Mouse (Mus musculus) limb, embryonic 15.5 days (tissue): Measurements from ENCODE around the gene Clstn2. TPM values are rescaled to one million over a fixed set of nuclear protein-coding genes. Genes with fewer than 3 reads are reported as not detected.
A peak's percentile ranks its signal among the peaks of the same experiment; 100 is the strongest.

Experiments
- ATAC-seq: fragments of 200-750 bp; cut with Nextera tagmentation; 2 replicates; pipeline ENCODE4 v1.8.0; 2017; ENCODE audit warnings: low read depth, moderate TSS enrichment; ENCODE audit not compliant: insufficient number of reproducible peaks, low FRiP score, low TSS enrichment
- H3K27ac ChIP-seq: fragments of 300-500 bp; sonication (generic); 2 replicates; pipeline ENCODE4 v1.5.1; 2015; ENCODE audit warnings: moderate library complexity, mild to moderate bottlenecking, inconsistent platforms
- H3K27me3 ChIP-seq: fragments of 300-500 bp; sonication (generic); 2 replicates; pipeline ENCODE4 v1.6.1; 2015; ENCODE audit warnings: inconsistent platforms
- H3K36me3 ChIP-seq: fragments of 300-500 bp; sonication (generic); 2 replicates; pipeline ENCODE4 v1.6.1; 2015; ENCODE audit warnings: inconsistent platforms
- H3K4me1 ChIP-seq: fragments of 300-500 bp; sonication (generic); 2 replicates; pipeline ENCODE4 v1.6.1; 2015; ENCODE audit warnings: inconsistent platforms
- H3K4me2 ChIP-seq: fragments of 300-500 bp; sonication (generic); 2 replicates; pipeline ENCODE4 v1.6.1; 2015; ENCODE audit warnings: mild to moderate bottlenecking, inconsistent platforms
- H3K4me3 ChIP-seq: fragments of 300-500 bp; sonication (generic); 2 replicates; pipeline ENCODE4 v1.5.1; 2015; ENCODE audit warnings: mild to moderate bottlenecking, inconsistent platforms
- H3K9ac ChIP-seq: fragments of 300-500 bp; sonication (generic); 2 replicates; pipeline ENCODE4 v1.6.1; 2015; ENCODE audit warnings: inconsistent platforms
- H3K9me3 ChIP-seq: fragments of 300-500 bp; sonication (generic); 2 replicates; pipeline ENCODE4 v1.6.1; 2016; ENCODE audit warnings: inconsistent platforms
- WGBS: fragments of 180-500 bp; shearing (Covaris S2); methylation state at CpG from one replicate; pipeline ENCODE4 v1.1.7; 2015; 5-methylcytosine and 5-hydroxymethylcytosine counted together
- polyA plus RNA-seq: library from polyadenylated mRNA; unstranded; fragments of >200 nt; fragmentation: Nextera tagmentation; extraction: Ambion mirVana; gene quantifications from 2 replicates; pipeline ENCODE4 v1.2.1, GENCODE M21; 2015

Gene Clstn2
- polyA plus RNA-seq, 1 experiment from 2014 or later: 1.9 TPM

DNA sequence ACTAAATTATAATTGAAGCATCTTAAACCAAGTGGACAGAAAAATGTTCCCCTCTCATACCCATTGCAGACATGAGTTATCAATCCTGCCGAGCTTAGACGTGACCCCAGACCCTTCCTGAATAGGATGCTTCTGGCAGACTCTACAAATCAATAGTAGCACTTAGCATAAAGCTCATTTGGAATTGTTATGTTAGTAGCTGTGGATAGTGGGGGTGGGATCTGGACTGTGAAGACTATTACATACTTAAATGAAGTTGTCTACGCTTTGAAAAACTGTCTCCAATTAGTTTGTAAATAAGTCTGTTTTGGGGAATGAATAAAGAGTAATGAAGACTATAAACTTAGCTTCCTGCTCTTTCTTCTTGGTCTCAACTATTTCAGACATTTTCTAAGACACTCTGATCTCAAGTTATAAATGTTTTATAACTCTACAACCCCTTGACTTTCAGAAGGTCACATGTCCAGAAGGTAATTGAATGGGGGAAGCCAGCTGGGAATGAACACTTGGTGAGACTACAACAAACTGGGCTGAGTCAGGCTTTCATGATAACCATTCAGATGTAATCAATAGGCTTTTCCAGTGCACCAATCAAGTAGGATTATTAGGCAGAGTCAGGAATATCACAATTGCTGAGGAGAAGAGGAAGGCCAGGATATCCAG, 216.7 kb downstream of the Clstn2 start:
- Histone ChIP-seq H3K36me3 (no peaks in the 10 kb centered on the region), H3K4me3 (no peak overlapping the region), H3K9ac (no peak overlapping the region), H3K4me1 (0 out of 2 replicates have a peak, but pooled peaks cover 6% of the 10 kb centered on the region), H3K4me2 (no peak overlapping the region), H3K9me3 (no peaks in the 10 kb centered on the region), H3K27me3 (no peaks in the 10 kb centered on the region), H3K27ac (no peak overlapping the region)
- ATAC-seq: no peak
- 51% methylated on average over 3 of the region's 3 CpGs for WGBS

DNA sequence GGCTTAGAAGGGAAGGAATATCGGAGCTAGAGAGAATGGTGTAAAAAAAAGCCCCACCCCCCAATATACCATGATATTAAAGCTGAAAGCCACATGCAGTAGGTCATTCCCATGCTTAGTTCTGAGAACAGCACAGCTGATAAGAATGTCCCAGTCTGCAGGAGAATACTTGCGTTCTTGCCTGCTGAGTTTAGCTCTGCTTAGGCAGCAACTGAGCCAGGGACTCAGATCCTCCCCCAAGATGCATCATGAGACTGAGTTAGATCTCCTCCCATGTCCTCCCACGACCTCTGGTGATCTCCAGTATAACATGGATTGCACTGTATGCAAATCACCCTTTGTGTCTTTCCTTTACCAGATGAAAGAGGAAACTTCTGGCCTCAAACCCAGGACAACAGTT, 219.8 kb downstream of the Clstn2 start:
- no peak overlapping the region for H3K4me2 ChIP-seq
- no peak overlapping the region for H3K27ac ChIP-seq
- H3K4me3 ChIP-seq: no peak overlapping the region
- H3K27me3 ChIP-seq: no peaks in the 10 kb centered on the region
- no peaks in the 10 kb centered on the region for H3K9me3 ChIP-seq
- 0 out of 2 replicates have a peak, but pooled peaks cover 6% of the 10 kb centered on the region for H3K4me1 ChIP-seq
- ATAC-seq: no peak
- 52% methylated on average over 3 of the region's 3 CpGs for WGBS
- H3K36me3 ChIP-seq: no peaks in the 10 kb centered on the region
- no peak overlapping the region for H3K9ac ChIP-seq

DNA sequence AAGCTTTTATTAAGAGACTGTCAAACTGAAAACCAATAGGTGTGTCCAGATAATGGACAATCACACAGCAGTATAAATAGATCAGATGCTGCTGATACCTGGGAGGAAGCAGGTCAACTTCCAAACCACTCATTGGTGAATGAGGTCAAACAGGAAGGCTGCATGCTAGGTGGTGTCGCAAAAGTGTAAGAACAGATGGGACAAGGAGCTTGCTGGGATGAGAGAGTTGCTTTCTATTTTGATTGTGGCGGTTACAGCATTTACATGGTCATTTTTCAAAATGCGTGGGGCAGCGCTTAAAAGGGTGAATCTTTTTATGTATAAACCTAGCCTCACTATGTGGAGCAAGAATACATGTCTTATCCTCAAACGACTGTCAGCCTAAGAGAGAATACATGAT, 225.9 kb downstream of the Clstn2 start:
- H3K4me2 ChIP-seq: no peak overlapping the region
- no peak for ATAC-seq
- no peaks in the 10 kb centered on the region for H3K4me1 ChIP-seq
- no peaks in the 10 kb centered on the region for H3K27me3 ChIP-seq
- no peaks in the 10 kb centered on the region for H3K9me3 ChIP-seq
- H3K27ac ChIP-seq: no peak overlapping the region
- H3K36me3 ChIP-seq: no peaks in the 10 kb centered on the region
- H3K9ac ChIP-seq: no peak overlapping the region
- WGBS: 89% methylated on average over 5 of the region's 5 CpGs
- H3K4me3 ChIP-seq: no peak overlapping the region

DNA sequence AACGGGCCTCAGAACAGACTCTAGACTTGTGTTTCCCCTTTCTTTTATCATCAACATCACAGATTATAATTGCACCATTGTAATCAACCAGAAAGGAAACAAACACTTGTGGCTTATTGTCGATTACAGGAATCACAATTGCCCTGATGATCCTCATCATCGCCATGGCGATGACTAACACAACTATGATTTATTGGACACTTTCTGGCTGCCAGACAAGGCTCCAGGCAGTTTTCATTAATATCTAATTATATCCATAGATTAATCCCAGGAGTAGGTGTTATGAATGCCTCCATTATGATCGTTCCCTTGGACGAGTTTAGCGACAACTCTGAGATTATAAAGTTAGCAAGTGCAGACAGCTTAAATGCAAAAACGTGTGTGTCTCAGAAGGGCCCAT, 239.3 kb downstream of the Clstn2 start:
- Histone ChIP-seq H3K9me3 (no peaks in the 10 kb centered on the region), H3K9ac (no peak overlapping the region), H3K27me3 (no peaks in the 10 kb centered on the region), H3K4me2 (no peak overlapping the region), H3K4me3 (no peak overlapping the region), H3K27ac (no peak overlapping the region), H3K4me1 (peaks cover 4% of the 10 kb centered on the region; the same call in 1 of the 2 replicates), H3K36me3 (no peaks in the 10 kb centered on the region)
- ATAC-seq: no peak
- WGBS: 40% methylated on average over 8 of the region's 8 CpGs

GRCm38 (mm10) chr9:97788151-97788670, 244.8 kb downstream of the Clstn2 start:
- 43% methylated on average over 5 of the region's 5 CpGs for WGBS
- H3K9me3 ChIP-seq: no peaks in the 10 kb centered on the region
- peaks cover 4% of the 10 kb centered on the region for H3K4me1 ChIP-seq
- H3K27me3 ChIP-seq: peaks cover 5% of the 10 kb centered on the region; the same call in 1 of the 2 replicates
- peak; percentile 38; the same call in 1 of the 2 replicates for ATAC-seq
- H3K9ac ChIP-seq: no peak overlapping the region
- H3K4me3 ChIP-seq: no peak overlapping the region
- no peak overlapping the region for H3K4me2 ChIP-seq
- no peak overlapping the region for H3K27ac ChIP-seq
- H3K36me3 ChIP-seq: no peaks in the 10 kb centered on the region

DNA sequence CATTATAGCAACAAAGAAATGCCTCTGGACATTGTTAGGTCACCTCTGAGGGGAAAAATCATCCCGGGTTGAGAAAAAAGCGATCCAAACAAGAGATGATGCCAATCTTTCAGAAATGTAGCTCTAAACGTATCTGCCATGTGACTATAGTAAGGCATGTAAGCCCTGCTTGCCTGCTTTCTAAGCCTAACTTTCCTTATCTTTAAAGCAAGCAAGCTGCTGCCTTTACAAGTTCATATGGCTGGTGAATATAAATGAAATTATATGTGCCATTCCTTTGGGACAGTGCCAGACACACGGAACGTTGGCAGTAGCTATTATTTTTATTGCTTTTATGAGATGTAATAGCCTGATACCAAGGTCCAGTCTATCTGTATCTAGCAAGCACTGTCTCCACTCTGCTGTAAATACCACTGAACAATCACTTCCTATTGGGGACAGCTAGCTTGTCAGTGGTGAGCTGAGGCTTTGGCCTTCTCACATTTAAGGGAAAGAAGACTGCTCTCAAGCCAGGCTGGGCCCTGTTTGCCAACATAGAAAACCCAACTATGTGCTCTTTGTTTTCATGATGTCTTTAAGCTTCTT, 252.9 kb downstream of the Clstn2 start:
- H3K9ac ChIP-seq: no peak overlapping the region
- ATAC-seq: no peak
- 54% methylated on average over 5 of the region's 5 CpGs for WGBS
- H3K9me3 ChIP-seq: no peaks in the 10 kb centered on the region
- H3K27me3 ChIP-seq: no peaks in the 10 kb centered on the region
- no peaks in the 10 kb centered on the region for H3K36me3 ChIP-seq
- no peak overlapping the region for H3K4me3 ChIP-seq
- H3K27ac ChIP-seq: no peak overlapping the region
- no peaks in the 10 kb centered on the region for H3K4me1 ChIP-seq
- H3K4me2 ChIP-seq: no peak overlapping the region

DNA sequence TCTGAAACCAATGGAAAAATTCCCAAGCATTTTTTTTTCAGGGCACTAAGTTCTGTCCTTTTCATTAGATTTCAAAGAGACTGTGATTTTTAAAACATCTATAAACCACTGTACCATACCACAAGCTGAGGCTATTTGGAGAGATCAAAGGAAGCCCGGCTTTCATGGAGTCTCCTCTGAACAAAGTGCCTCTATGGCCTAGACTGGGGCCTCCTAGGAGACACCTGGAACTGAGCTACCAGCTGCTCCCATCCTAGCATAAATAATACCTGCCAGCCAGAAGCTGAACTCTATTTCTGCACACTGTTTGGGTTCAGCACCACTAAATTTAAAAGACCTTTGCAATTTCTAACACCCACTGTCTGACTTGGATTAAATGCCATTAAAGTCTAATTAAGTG, 257.2 kb downstream of the Clstn2 start:
- Histone ChIP-seq H3K9ac (no peak overlapping the region), H3K4me2 (no peak overlapping the region), H3K27me3 (no peaks in the 10 kb centered on the region), H3K9me3 (no peaks in the 10 kb centered on the region), H3K4me1 (no peaks in the 10 kb centered on the region), H3K4me3 (no peak overlapping the region), H3K36me3 (no peaks in the 10 kb centered on the region), H3K27ac (no peak overlapping the region)
- WGBS: 29% methylated on average over 1 of the region's 1 CpGs
- ATAC-seq: no peak

- Histone ChIP-seq H3K4me1 (no peaks in the 10 kb centered on the region), H3K4me2 (no peak overlapping the region), H3K9me3 (no peaks in the 10 kb centered on the region), H3K4me3 (no peak overlapping the region), H3K27me3 (no peaks in the 10 kb centered on the region), H3K27ac (no peak overlapping the region), H3K9ac (no peak overlapping the region), H3K36me3 (no peaks in the 10 kb centered on the region)
- WGBS: 88% methylated on average over 1 of the region's 1 CpGs
- ATAC-seq: no peak
Measured at GRCm38 (mm10) chr9:97774991-97775390, 258.0 kb downstream of the Clstn2 start.

GRCm38 (mm10) chr9:97773911-97774310, 259.1 kb downstream of the Clstn2 start:
- Histone ChIP-seq H3K9ac (no peak overlapping the region), H3K9me3 (no peaks in the 10 kb centered on the region), H3K4me2 (no peak overlapping the region), H3K27ac (no peak overlapping the region), H3K4me3 (no peak overlapping the region), H3K36me3 (no peaks in the 10 kb centered on the region), H3K4me1 (no peaks in the 10 kb centered on the region), H3K27me3 (no peaks in the 10 kb centered on the region)
- 61% methylated on average over 3 of the region's 3 CpGs for WGBS
- no peak for ATAC-seq

DNA sequence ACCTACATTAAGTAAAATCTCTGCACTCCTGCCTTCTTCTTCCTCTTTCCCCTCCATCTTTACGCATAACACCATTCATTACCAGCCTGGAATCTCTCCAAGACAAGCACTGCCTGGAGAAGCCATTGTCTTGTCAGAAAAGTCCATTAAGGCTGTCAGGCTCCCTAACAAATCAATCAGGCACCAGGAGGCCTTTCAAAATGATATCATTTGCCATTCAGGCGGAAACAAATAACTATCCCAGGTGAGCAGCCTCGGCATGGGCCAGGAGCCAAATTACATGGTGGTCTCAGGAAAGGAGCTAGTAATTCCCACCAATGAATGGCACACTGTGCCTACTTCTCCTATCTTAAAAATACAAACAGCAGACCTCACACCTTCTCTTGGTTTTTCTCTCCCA, 260.6 kb downstream of the Clstn2 start:
- ATAC-seq: no peak
- H3K4me3 ChIP-seq: no peak overlapping the region
- H3K4me1 ChIP-seq: no peaks in the 10 kb centered on the region
- no peak overlapping the region for H3K4me2 ChIP-seq
- no peak overlapping the region for H3K27ac ChIP-seq
- no peaks in the 10 kb centered on the region for H3K27me3 ChIP-seq
- WGBS: 45% methylated on average over 3 of the region's 3 CpGs
- H3K9me3 ChIP-seq: no peaks in the 10 kb centered on the region
- no peak overlapping the region for H3K9ac ChIP-seq
- H3K36me3 ChIP-seq: no peaks in the 10 kb centered on the region

GRCm38 (mm10) chr9:97769331-97769730, 263.6 kb downstream of the Clstn2 start:
- Histone ChIP-seq H3K36me3 (no peaks in the 10 kb centered on the region), H3K27ac (no peak overlapping the region), H3K9ac (no peak overlapping the region), H3K4me2 (no peak overlapping the region), H3K27me3 (no peaks in the 10 kb centered on the region), H3K9me3 (no peaks in the 10 kb centered on the region), H3K4me3 (no peak overlapping the region), H3K4me1 (0 out of 2 replicates have a peak, but pooled peaks cover 2% of the 10 kb centered on the region)
- ATAC-seq: no peak
- whole genome bisulfite sequencing: 63% methylated on average over 5 of the region's 5 CpGs

DNA sequence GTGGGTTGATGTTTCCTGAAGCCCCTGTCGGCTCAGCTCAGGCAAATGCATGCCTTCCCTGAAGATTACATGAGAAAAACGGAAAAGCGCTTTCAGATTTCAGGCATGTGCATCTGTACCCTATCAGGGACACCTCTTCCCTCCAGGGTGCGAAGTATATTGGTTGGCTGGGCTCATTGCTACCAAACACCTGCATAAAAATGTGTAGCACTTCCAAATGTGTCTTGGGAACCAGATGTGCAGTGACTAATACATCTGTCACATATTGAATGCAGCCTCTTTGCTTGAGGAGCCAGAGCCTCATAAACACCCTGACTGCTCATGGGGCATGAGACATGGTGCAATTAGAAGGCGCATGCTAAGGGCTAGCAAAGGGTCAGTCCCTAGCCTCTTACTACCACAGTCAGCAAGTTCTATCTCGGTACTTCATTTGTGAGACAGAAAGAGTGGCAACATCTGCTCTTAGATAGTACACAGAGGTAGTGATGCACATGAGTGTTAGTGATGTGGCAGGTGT, 267.7 kb downstream of the Clstn2 start:
- Histone ChIP-seq H3K9ac (no peak overlapping the region), H3K9me3 (no peaks in the 10 kb centered on the region), H3K4me1 (0 out of 2 replicates have a peak, but pooled peaks cover 2% of the 10 kb centered on the region), H3K36me3 (no peaks in the 10 kb centered on the region), H3K4me3 (no peak overlapping the region), H3K27ac (no peak overlapping the region), H3K27me3 (no peaks in the 10 kb centered on the region), H3K4me2 (no peak overlapping the region)
- 47% methylated on average over 6 of the region's 6 CpGs for WGBS
- no peak for ATAC-seq
